Mouse (Mus musculus) kidney, embryonic 14.5 days (tissue): ENCODE measurements at regions not wholly inside any gene's neighbourhood (a gene's known extent, or its start where the extent isn't known, plus 50 kb on each side); places are given as distances from the start of the nearest gene placed in this dataset.
"Not testable (repeated sequence)": the region's sequence is repeated elsewhere in the genome, so short reads cannot be mapped to it uniquely, and the experiment has no call there.

ENCODE experiments used
- ATAC-seq: fragments of 200-750 bp; cut with Nextera tagmentation; 2 replicates; pipeline ENCODE4 v1.8.0; 2017; ENCODE audit warnings: moderate number of reproducible peaks, mild to moderate bottlenecking, moderate TSS enrichment, moderate library complexity; ENCODE audit not compliant: low FRiP score, low TSS enrichment
- H3K27ac ChIP-seq: fragments of 300-500 bp; sonication (generic); 2 replicates; pipeline ENCODE4 v1.5.1; 2014; ENCODE audit warnings: low read depth, mild to moderate bottlenecking, low read length, moderate library complexity, mixed read lengths
- H3K27me3 ChIP-seq: fragments of 300-500 bp; sonication (generic); 2 replicates; pipeline ENCODE4 v1.6.1; 2014; ENCODE audit warnings: mild to moderate bottlenecking, low read length; ENCODE audit not compliant: control insufficient read depth, insufficient read depth
- H3K36me3 ChIP-seq: fragments of 300-500 bp; sonication (generic); 2 replicates; pipeline ENCODE4 v1.6.1; 2014; ENCODE audit warnings: low read length, mixed read lengths; ENCODE audit not compliant: control insufficient read depth, insufficient read depth
- H3K4me1 ChIP-seq: fragments of 300-500 bp; sonication (generic); 2 replicates; pipeline ENCODE4 v1.6.1; 2014; ENCODE audit warnings: low read length, mixed read lengths; ENCODE audit not compliant: control insufficient read depth, insufficient read depth
- H3K4me2 ChIP-seq: fragments of 300-500 bp; sonication (generic); replicated peaks from 2 replicates; pipeline ENCODE4 v1.6.1; 2014; ENCODE audit warnings: low read depth, mild to moderate bottlenecking, low read length
- H3K4me3 ChIP-seq: fragments of 300-500 bp; sonication (generic); 2 replicates; pipeline ENCODE4 v1.5.1; 2014; ENCODE audit warnings: mild to moderate bottlenecking, low read length
- H3K9ac ChIP-seq: fragments of 300-500 bp; sonication (generic); 2 replicates; pipeline ENCODE4 v1.6.1; 2014; ENCODE audit warnings: low read depth, mild to moderate bottlenecking, low read length, moderate library complexity
- H3K9me3 ChIP-seq: fragments of 300-500 bp; sonication (generic); 2 replicates; pipeline ENCODE4 v1.6.1; 2016; ENCODE audit warnings: low read length; ENCODE audit not compliant: control insufficient read depth
- WGBS: fragments of 180-500 bp; shearing (Covaris S2); extraction: QIAGEN DNeasy Blood & Tissue Kit; methylation state at CpG from one replicate; pipeline ENCODE4 v1.1.7; 2014; 5-methylcytosine and 5-hydroxymethylcytosine counted together

DNA sequence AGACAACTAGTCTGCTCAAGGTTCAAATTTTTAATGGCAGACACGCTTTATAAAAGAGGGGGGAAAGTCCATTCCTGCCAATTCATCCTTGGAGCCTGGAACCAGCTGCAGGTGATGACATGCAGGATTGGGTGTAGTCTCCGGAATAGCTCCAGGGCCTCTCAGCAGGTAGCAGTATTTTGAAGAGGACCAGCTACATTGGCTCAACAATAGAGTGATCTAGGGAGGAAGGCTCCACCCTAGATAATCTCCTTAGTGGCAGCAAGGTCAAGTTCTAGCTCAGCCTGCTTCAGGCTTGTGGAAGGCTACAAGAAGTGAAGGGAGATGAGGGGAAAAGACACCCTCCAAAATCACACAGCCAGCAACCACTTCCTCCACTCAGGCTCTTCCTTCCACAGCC lies 1405.1 kb downstream of the 4930444P10Rik start:
- H3K36me3 ChIP-seq, H3K4me3 ChIP-seq, H3K9me3 ChIP-seq, H3K4me2 ChIP-seq, H3K27me3 ChIP-seq, H3K9ac ChIP-seq, ATAC-seq, H3K27ac ChIP-seq, H3K4me1 ChIP-seq: not testable (repeated sequence)
- 94% methylated on average over 2 of the region's 2 CpGs for WGBS

DNA sequence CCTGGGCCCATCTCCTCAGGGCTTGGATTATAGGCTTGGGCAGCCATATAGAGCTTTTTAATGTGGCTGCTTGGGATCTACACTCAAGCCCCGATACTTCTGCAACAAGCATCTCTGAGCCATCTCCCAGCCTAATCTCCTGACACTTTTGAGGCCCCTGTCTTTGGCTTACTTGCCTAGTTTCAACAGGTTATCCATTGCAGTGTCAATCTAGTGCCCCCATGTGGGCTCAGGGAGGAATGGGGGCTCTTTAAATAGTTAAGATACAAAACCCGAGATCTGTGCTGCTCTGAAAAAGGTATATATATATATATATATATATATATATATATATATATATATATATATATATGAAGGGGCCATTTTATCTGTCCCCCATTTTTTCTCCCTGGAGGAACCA lies 1407.0 kb downstream of the 4930444P10Rik start:
- Histone ChIP-seq H3K4me3 (no peak overlapping the region), H3K9me3 (no peaks in the 10 kb centered on the region), H3K36me3 (no peaks in the 10 kb centered on the region), H3K27ac (no peak overlapping the region), H3K27me3 (no peaks in the 10 kb centered on the region), H3K9ac (no peak overlapping the region), H3K4me2 (no peak overlapping the region), H3K4me1 (no peaks in the 10 kb centered on the region)
- ATAC-seq = no peak
- WGBS = 29% methylated on average over 2 of the region's 2 CpGs

DNA sequence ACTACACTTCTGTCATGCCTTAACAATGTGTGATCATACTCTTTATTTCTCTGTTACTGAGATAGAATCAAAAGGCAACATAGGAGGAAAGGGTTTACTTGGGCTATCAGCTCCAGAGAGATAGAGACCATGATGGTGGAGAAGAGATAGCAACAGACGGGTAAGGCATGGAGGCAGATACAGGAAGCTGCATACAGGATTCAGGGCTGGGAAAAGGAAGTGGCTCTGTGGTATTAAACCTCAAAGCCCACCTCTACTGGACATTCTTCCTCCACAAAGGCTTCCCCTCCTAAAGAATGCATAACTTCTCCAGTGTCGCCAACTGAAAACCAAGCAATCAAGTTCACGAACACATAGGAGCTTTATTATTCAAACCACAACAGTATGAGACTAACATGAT lies 1412.7 kb downstream of the 4930444P10Rik start:
- no peak for ATAC-seq
- Histone ChIP-seq H3K9ac (no peak overlapping the region), H3K4me2 (no peak overlapping the region), H3K4me3 (no peak overlapping the region), H3K27ac (no peak overlapping the region), H3K4me1 (no peaks in the 10 kb centered on the region), H3K27me3 (no peaks in the 10 kb centered on the region), H3K36me3 (no peaks in the 10 kb centered on the region), H3K9me3 (no peaks in the 10 kb centered on the region)
- WGBS = 87% methylated on average over 3 of the region's 3 CpGs

DNA sequence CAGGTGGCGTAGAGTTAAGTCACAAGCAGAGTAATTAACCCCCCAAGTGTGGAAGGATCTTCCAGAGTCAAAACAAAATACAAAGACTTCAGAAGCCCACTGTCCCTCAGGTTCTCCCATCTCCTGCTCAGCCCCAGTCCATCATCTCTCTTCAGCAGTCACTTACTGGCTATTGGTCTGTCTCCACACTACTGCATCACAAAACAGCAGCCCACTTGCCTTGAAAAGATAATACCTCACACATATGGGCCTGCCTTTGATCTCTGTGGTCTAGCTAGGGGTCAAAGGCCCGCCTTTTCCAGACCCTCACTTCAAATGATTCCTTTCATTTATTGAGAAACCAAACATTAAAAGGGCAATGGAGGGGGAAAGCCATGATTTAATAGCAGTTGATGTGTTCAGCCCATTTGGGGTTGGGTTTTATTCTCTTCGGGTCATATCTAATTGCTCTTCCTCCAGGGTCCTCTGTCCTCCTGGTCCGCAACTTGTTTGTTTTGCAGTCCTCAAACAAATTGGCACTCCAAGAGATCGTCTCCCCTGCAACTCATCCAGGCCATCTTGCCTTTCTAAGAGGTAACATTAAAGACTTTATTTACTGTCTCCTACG lies 1420.6 kb downstream of the 4930444P10Rik start:
- Histone ChIP-seq H3K4me1 (no peaks in the 10 kb centered on the region), H3K27me3 (no peaks in the 10 kb centered on the region), H3K9ac (no peak overlapping the region), H3K9me3 (no peaks in the 10 kb centered on the region), H3K36me3 (no peaks in the 10 kb centered on the region), H3K4me2 (no peak overlapping the region), H3K4me3 (no peak overlapping the region), H3K27ac (no peak overlapping the region)
- peak; percentile 93 for ATAC-seq
- 12% methylated on average over 6 of the region's 6 CpGs for WGBS

DNA sequence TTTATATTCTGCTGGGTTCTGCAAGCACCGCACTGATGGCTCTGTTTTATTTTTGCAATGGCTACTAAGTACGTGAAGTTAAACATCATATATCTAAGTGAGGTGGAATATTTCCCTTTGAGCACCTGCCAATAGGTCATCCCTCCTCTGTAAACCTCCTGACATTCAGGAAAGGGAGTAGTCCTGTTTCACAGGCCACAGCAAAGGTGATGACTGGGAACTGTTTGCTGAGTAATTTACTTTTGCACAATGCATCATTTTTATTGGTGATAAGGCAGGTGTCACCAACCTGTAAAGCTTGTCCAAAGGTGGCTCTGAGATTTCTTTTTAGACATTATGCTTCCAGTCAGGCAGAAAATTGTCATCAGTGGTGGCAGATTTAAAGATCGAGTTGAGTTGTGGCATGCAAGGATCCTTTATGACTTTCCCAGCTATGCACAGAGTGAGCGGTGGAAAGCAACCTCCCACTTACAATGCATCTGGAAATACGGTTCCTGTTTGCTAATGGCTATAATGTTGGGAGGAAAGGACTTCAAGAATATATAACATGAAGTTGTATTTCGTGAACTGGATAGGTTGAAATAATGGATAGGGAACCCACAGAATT lies 1430.3 kb downstream of the 4930444P10Rik start:
- Histone ChIP-seq H3K4me2 (no peak overlapping the region), H3K27ac (no peak overlapping the region), H3K4me1 (no peaks in the 10 kb centered on the region), H3K4me3 (no peak overlapping the region), H3K9ac (no peak overlapping the region), H3K9me3 (no peaks in the 10 kb centered on the region), H3K27me3 (no peaks in the 10 kb centered on the region), H3K36me3 (no peaks in the 10 kb centered on the region)
- 25% methylated on average over 6 of the region's 6 CpGs for WGBS
- ATAC-seq = peak; percentile 70; the same call in 1 of the 2 replicates

DNA sequence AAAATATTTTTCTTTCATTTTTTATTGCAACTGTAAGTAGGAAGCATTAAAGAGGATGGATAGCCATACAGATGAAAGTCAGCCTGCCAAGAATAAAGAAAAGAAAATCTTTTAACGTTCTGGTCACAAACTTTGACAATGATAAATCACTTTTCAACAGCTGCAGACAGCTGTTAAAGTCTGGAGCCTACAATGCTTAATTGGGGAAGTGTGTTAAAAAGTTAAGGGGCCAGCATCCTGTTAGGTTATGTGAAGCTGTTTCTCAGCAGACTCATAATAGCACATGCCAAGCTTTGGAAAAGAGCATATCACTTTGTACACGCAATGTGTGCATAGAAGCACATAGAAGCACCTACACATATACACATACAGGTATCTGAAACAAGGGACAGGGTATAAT lies 1431.3 kb downstream of the 4930444P10Rik start:
- no peak overlapping the region for H3K4me3 ChIP-seq
- no peaks in the 10 kb centered on the region for H3K4me1 ChIP-seq
- no peaks in the 10 kb centered on the region for H3K9me3 ChIP-seq
- H3K27me3 ChIP-seq = no peaks in the 10 kb centered on the region
- H3K36me3 ChIP-seq = no peaks in the 10 kb centered on the region
- ATAC-seq = no peak
- H3K27ac ChIP-seq = no peak overlapping the region
- H3K9ac ChIP-seq = no peak overlapping the region
- WGBS = 18% methylated on average over 2 of the region's 2 CpGs
- H3K4me2 ChIP-seq = no peak overlapping the region

DNA sequence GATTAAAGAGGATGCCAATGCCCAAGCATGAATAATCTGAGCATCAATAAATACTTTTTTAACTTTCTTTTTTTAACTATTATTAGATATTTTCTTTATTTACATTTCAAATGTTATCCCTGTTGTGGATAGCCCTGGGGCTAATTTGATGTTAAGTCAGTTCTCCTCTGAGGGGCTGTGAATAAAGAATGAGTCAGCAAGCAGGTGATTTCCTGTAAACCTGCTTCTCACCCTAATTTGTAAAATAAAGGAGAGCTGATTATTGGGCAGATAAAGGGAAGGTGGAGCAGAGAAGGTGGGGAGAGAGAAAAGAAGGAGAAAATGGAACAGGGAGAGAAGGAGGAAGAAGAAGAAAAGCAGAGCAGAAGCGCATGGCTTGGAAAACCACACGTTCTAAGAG lies 1442.8 kb downstream of the 4930444P10Rik start:
- WGBS = 88% methylated on average over 2 of the region's 2 CpGs
- ATAC-seq = no peak
- Histone ChIP-seq H3K27ac (no peak overlapping the region), H3K9me3 (no peaks in the 10 kb centered on the region), H3K4me2 (no peak overlapping the region), H3K36me3 (no peaks in the 10 kb centered on the region), H3K27me3 (no peaks in the 10 kb centered on the region), H3K4me1 (no peaks in the 10 kb centered on the region), H3K4me3 (no peak overlapping the region), H3K9ac (no peak overlapping the region)

DNA sequence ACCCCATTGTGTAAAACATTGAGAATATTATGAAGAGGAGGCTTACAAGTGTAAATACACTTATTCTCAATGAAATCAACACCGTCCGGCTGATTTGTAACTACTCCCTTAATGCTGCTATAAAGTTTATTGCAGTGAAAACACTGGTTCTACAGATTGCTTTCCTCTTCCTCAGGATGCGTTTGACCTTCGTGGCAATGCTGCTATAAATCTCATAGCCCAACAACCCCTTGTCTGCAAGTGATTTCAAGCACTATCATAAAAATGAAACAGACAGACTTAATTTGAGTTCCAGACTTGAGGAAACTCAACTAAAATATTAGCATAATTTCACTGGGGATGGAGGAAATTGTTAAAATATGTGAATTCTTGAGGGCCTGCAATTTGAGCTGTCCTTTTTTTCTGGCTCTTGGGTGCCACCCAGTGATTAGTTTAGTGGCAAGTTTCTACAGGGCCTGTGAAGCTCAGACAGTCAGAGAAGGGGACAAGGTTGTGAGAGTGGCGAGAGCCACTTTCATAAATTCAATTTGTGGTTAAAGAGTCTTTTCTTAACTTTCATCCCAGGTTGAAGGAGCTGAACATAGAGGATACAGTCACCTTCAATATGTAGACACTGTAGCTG lies 1457.4 kb downstream of the 4930444P10Rik start:
- H3K4me1 ChIP-seq = no peaks in the 10 kb centered on the region
- H3K36me3 ChIP-seq = no peaks in the 10 kb centered on the region
- no peak overlapping the region for H3K4me3 ChIP-seq
- peak; percentile 86 for ATAC-seq
- no peaks in the 10 kb centered on the region for H3K9me3 ChIP-seq
- H3K27me3 ChIP-seq = peaks cover 13% of the 10 kb centered on the region; the same call in 1 of the 2 replicates
- no peak overlapping the region for H3K27ac ChIP-seq
- 13% methylated on average over 5 of the region's 5 CpGs for WGBS
- no peak overlapping the region for H3K9ac ChIP-seq
- no peak overlapping the region for H3K4me2 ChIP-seq

DNA sequence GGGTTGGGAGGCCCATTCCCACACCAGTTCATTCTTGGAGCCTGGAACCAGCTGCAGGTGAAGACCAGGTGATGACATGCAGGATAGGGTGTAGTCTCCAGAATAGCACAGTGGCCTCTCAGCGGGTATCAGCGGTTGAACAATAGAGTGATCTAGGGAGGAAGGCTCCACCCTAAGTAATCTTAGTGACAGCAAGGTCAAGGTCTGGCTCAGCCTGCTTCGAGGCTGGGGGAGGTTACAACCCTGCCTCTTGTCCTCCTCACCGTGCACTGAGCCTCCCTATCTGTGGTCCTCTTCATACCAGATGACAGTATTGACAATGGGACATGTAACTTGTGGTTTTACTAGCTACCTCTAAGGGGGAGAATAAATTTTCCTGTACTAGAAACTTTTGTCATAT lies 1461.1 kb downstream of the 4930444P10Rik start:
- no peak for ATAC-seq
- H3K9ac ChIP-seq = no peak overlapping the region
- H3K4me2 ChIP-seq = no peak overlapping the region
- no peaks in the 10 kb centered on the region for H3K36me3 ChIP-seq
- H3K27ac ChIP-seq = no peak overlapping the region
- H3K9me3 ChIP-seq = no peaks in the 10 kb centered on the region
- no peaks in the 10 kb centered on the region for H3K4me1 ChIP-seq
- H3K4me3 ChIP-seq = no peak overlapping the region
- H3K27me3 ChIP-seq = peaks cover 8% of the 10 kb centered on the region; the same call in 1 of the 2 replicates
- WGBS = 12% methylated on average over 4 of the region's 4 CpGs
